Mouse (Mus musculus) heart, adult 2 months (tissue): Measurements from ENCODE around the gene Hal.
A peak's percentile ranks its signal among the peaks of the same experiment; 100 is the strongest.

Experiments used
- CTCF ChIP-seq: fragments of 200-600 bp; IDR thresholded peaks from 2 replicates; pipeline ENCODE4 v1.8.1; 2022; ENCODE audit warnings: antibody characterized with exemption, mild to moderate bottlenecking, moderate library complexity
- EP300 ChIP-seq: fragments of 200-500 bp; IDR thresholded peaks from 2 replicates; pipeline ENCODE4 v1.6.1; 2011; ENCODE audit warnings: low read depth, low read length, control low read depth; ENCODE audit not compliant: insufficient read depth
- POLR2A ChIP-seq: fragments of 200-500 bp; IDR thresholded peaks from 2 replicates; pipeline ENCODE4 v1.6.1; 2011; ENCODE audit warnings: mild to moderate bottlenecking, low read depth, low read length, control low read depth; ENCODE audit not compliant: insufficient read depth

- TF ChIP-seq POLR2A: no peak
- 0 out of 2 replicates have a peak, but pooled peaks have one; percentile 52 for TF ChIP-seq EP300
- TF ChIP-seq CTCF: peak; percentile 99; the same call in 1 of the 2 replicates
These were observed 60.4 kb downstream of the Hal start for GRCm38 (mm10) chr10:93548991-93549390.
